Mouse (Mus musculus): ENCODE results near the gene Ctsll3.

The Ctsll3 gene

GRCm38 (mm10) chr13:60802749-60803148, at the start of gene Ctsll3:
Gene Ctsll3, minus strand, starts transcription at chr13:60802849.
- no peak for DNase-seq (ENCODE audit: low spot score)

DNA sequence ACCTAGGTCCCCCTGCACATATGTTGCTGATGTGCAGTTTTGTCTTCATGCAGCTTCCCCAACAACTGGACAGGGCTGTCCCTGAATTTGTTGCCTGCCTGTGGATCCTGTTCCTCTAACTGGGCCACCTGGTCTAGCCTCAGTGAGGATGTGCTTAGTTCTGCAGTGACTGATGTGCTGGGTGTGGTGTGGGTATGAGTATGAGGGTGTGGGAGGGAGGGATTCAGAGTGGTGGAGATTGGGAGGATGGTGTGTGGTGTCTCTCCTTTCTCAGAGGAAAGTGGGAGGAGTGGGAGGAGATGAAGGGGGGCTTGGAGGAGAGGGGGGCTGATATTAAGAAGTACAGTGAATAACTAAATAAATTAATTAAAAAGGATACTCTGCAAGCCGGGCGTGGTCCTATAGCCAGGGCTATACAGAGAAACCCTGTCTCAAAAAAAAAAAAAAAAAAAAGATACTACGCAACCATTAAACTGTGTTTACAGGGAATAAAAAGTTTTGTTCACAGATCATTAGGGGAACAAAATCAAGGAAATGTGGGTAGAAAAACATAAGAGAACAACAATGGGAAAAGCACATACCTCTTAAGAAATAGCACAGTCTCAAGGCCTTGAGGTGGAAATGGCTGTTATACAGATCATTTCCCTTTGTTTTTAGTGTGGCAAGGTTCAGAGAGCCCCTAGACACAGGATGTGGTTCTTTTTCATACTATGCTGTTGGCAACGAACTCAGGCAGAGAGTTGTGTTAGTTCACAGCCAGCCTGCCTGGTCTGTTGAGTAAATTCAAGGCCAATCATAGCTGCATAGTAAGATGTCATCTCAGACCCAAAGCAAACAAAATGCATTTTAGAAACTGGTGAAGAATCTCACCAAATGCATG, 45.8 kb upstream of the Ctsll3 start:
- no peak for DNase-seq (ENCODE audit: low spot score)

GRCm38 (mm10) chr13:60843153-60843552, 40.5 kb upstream of the Ctsll3 start:
- no peak for DNase-seq (ENCODE audit: low spot score)

GRCm38 (mm10) chr13:60842703-60843102, 40.1 kb upstream of the Ctsll3 start:
- DNase-seq (ENCODE audit: low spot score), result peak; percentile 15

DNA sequence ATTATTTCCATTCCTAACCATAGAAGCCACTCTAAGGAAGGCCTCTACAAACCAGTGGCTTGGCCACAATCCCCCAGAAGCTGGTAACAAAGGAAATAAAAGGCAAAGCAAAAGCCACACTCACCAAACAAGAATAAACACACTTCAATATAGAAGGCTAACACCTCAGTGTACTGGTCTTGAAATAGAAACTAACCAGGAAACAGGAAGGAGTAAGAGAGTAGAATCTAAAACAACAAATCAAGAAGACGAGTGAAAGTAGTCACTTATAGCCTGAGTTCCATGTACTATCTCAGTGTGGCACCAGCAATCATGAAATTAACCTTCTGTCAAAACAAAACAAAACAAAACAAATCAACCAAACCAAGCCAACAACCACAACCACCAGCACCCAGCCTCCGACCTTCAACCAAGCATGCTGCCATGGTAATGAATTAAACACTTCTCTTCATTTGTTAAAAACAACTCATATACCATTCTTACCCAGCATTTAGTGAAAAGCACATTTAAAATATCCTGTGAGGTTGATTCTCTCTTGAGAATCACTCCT, 36.8 kb upstream of the Ctsll3 start:
- DNase-seq (ENCODE audit: low spot score), result no peak

DNA sequence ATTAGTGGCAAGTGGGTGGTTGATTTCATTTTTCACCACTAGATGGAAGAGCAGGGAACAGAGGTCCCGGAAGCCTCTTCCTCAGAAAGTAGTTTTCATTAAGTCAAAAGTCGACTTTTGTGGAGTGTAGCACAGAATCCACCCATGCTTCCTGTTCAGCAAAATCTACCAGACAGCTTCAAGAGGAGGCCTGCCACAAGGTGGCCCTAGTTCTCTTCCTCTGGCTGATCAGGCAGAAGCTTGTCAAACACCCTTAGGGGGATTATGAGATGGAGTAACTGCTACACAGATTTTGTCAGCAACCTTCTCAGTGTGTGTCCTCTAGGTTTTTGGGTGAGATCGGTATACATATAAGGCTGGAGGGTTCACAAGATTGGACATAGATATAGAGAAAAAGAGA, 23.4 kb upstream of the Ctsll3 start:
- DNase-seq (ENCODE audit: low spot score), result no peak

DNA sequence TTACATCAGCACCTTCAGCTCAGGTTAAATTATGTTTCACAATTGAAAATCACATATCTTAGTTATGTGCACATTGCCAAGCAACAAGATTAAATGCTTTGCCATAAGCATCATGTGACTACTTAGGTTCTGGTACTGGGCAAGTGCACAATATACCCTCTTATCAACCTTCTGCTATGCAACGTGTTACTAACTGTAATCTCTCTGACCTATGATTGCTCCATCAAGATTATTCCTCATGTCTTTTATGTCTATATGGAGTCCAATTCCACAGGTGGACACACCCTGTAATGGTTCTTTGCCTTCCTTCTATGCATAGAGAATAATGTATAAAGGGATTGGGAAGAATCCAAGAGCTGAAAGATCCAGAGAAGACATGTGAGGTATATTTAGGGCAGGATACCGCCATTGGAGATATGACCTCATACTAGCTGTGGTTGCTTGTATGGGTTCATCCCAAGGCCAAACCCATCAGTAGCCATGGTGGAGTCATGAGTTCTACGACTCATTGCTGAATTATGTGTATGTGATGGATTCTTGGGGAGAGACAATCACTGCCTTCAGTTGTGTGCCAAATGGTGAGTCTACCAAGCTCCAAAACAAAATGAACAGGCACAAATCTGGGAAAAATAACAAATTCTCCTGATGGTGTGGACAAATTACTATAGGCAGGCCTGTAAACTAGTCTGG, 18.0 kb upstream of the Ctsll3 start:
- DNase-seq (ENCODE audit: low spot score), result no peak

GRCm38 (mm10) chr13:60819469-60819868, 16.8 kb upstream of the Ctsll3 start:
- DNase-seq (ENCODE audit: low spot score), result no peak

- no peak for DNase-seq (ENCODE audit: low spot score)
These were observed 11.1 kb upstream of the Ctsll3 start for GRCm38 (mm10) chr13:60813722-60814121.

DNA sequence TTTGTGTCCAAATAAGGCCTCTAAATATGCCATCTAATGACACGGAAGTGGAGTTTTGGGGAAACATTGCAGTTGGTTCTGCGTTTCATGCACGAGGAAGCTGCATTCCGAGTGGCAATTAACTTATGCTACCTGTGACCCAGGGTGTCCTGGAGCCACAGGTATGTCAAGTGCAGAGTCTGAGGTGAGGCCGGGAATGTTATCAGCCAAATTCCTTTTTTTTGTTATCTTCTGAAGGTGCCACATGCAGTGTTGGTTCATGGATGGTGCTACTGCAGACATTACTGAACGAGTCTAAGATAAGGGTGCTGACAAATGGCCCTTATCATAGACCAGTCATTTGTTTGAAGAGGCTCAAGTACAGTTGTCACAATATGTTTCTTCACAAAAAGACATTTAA, 10.1 kb upstream of the Ctsll3 start:
- DNase-seq (ENCODE audit: low spot score), result no peak

DNA sequence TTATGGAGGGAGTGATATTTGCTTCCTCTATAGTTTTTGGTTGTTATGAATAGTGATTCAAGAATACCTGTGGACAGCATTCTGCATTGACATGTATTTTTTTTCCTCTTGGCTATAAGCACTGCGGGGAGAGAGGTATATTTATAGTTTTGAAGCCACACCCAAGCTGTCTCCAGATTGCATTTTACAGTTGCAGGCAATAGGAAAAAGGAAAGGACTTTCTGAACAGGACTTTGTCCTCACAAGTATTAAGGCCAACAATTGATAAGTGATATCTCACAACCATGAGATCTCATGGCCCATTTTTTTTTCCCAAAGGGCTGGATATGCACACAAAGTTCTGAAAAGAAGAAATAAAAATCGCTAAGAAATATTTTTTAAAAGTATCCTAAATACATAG, 7.0 kb upstream of the Ctsll3 start:
- DNase-seq (ENCODE audit: low spot score), result no peak

- DNase-seq (ENCODE audit: low spot score), result no peak
These were observed 13.2 kb downstream of the Ctsll3 start for GRCm38 (mm10) chr13:60789466-60789865.

DNA sequence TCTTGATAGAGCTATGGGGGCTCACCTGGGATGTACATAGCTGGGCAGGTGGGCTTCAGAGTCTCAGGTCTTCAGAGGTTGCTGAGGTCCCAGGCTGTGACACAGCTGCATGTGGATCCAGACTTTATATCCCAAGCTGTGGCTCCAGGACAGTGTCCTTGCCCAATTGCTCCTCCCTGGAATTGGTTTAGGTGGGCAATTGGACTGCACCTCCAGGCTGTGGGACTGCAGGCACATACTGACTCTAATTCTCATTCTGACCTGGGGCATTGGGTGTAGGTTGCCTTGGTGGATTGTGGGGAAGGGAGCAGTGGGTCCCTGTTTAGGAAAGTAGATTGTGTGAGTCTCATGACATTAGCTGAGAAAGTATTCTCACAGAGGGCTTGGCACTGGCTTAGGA, 16.4 kb downstream of the Ctsll3 start, which contains the start of gene BC051665:
TSS of gene BC051665 (minus strand) at position 101 of the 400 bp plus-strand sequence.
- no peak for DNase-seq (ENCODE audit: low spot score)

DNA sequence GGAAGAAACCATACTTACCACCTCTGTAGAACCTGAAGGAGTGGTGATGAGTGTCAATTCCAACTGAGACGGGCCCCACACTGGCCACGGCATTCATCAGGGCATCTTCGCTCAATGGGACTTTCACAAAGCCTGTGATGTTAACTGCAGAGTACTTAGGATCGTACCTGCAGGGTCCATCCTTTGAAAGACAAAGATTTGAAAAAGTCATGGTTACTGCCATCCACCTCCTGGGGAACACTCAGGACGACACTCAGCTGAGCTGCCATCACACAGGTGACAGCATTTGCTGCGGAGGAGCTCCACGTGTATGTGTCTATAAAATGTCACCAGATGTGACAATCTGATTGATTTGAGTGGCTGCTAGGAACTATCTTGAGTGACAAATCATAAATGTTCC, 19.3 kb downstream of the Ctsll3 start:
- no peak for DNase-seq (ENCODE audit: low spot score)

GRCm38 (mm10) chr13:60780534-60780933, 22.1 kb downstream of the Ctsll3 start:
- DNase-seq (ENCODE audit: low spot score), result no peak

- DNase-seq (ENCODE audit: low spot score), result no peak
These were observed 41.5 kb downstream of the Ctsll3 start for GRCm38 (mm10) chr13:60761161-60761560.

DNA sequence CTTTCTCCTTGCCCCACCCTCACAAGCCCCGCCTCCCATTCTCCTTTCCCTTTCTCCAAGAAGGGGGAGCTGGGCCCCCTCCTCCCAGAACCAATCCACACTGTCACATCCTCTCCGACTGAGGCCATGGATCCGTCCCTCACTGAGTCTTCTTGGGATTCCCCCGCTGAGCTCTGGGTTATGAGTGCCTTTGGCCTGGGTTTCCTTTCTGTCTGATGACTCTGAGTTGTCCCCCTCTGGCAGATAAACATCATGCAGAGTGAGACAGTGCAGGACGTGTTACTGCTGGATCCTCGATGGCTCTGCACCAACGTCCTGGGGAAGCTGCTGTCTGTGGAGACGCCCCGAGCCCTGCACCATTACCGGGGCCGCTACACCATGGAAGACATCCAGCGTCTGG, 42.3 kb downstream of the Ctsll3 start:
- DNase-seq (ENCODE audit: low spot score), result no peak

- no peak for DNase-seq (ENCODE audit: low spot score)
These were observed 43.5 kb downstream of the Ctsll3 start for GRCm38 (mm10) chr13:60759136-60759535.

- DNase-seq (ENCODE audit: low spot score), result no peak
These were observed 45.4 kb downstream of the Ctsll3 start for GRCm38 (mm10) chr13:60757292-60757691.

DNA sequence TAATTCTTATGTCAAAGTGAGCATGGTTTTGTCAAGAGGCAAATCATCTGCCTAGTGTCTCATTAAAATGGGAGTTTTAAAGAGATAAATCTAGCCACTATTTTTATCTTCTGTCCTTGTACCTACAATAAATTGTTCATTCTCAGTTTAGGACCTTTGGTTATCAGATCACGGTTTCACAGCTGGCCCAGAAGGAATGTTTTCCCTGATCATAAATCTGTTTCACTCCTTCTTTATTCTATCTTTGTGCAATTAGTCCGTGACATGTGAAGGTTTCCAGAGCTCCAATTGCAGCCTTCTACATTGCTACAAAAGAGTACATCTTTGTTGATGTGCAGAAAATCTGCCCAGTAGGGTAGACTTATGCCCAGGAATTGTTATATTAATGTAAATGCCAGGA, 47.4 kb downstream of the Ctsll3 start:
- no peak for DNase-seq (ENCODE audit: low spot score)

- no peak for DNase-seq (ENCODE audit: low spot score)
These were observed 49.4 kb downstream of the Ctsll3 start for GRCm38 (mm10) chr13:60753216-60753615.

DNA sequence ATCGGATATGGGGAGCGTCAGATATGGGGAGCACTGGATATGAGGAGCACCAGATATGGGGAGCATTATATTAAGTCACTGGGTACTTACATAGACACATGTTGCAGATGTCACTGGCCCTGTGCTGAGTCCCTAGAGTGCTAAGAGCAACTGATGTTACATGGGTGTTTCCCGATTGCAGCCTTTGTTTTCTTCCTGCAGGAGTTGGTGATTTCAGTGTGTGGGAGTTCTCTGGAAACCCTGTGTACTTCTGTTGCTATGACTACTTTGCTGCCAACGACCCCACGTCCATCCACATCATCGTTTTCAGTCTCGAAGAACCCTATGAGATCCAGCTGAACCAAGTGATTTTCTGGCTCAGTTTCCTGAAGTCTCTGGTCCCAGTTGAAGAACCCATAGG, 51.7 kb downstream of the Ctsll3 start:
- DNase-seq (ENCODE audit: low spot score), result no peak

GRCm38 (mm10) chr13:60748556-60748955, 54.1 kb downstream of the Ctsll3 start:
- DNase-seq (ENCODE audit: low spot score), result no peak

Measured in testis, postnatal 14 days (tissue).